ENCODE assay signal across 28 mouse cellular contexts in the genomic region with DNA sequence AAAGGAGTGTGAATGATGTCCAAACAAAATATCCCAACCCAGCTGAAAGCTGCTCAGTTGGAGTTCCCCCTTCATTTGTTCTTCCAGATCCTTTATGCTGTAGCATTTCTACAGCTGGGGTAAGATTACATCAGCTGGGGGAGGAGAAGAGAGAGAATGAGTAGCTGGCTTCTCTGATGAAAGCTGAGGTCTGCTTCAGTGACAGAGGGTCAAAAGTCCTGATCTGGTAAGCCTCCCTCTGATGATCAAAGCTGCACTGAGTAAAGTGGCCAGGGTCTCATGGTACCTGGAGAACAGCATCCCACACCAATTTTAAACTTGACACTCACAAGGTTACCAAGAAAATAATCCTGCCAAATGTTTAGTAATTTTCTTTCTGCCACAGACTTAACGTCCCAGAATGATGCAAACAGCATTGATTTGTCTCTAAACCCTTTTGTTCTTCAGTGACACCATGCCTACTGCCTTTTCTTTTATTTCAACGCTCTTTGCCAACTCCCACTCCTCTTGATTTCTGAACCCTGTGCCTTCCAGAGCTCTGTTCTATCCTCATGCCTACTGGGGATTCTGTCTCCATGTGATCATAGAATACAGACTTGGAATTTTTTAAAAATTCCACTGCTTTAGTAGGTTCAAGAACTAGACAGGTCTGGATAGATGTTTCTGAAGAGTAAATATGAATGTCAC.
DNase-seq lines count a peak whose midpoint lies in the region; ATAC-seq and TF ChIP-seq lines count a peak whose summit lies in the region.
"Had no signal": no experiment of that assay in that cellular context is flagged by ENCODE, and none has a peak within 500 bp of the region (broad histone marks: within the 10 kb centered on the region; RNA-seq: fewer than 3 reads in every experiment).

No protein-coding gene starts in this region.

- H3K4me3 ChIP-seq in kidney, embryonic 14.5 days (ENCODE audit: low read length), result no peak overlapping the region
- H3K4me3 ChIP-seq in kidney, embryonic 16.5 days (ENCODE audit: low read length), result no peak overlapping the region
- H3K4me3 ChIP-seq in left cerebral cortex, adult 2 months, result no peak overlapping the region
- H3K4me3 ChIP-seq: embryonic facial prominence, embryonic 13.5 days; embryonic facial prominence, embryonic 15.5 days; erythroblast, embryonic 14.5 days; forebrain, embryonic 10.5 days; forebrain, embryonic 12.5 days had no signal

- H3K27ac ChIP-seq in kidney, embryonic 14.5 days (ENCODE audit: low read depth, low read length), result no peak overlapping the region
- no peak overlapping the region for H3K27ac ChIP-seq in kidney, embryonic 16.5 days (ENCODE audit: low read length)
- H3K27ac ChIP-seq in left cerebral cortex, adult 2 months, result peak overlapping the region; percentile 53; the same call in 1 of the 2 replicates
- H3K27ac ChIP-seq: embryonic facial prominence, embryonic 13.5 days; embryonic facial prominence, embryonic 15.5 days; forebrain, embryonic 10.5 days; forebrain, embryonic 12.5 days had no signal

- no peaks in the 10 kb centered on the region for H3K36me3 ChIP-seq in kidney, embryonic 14.5 days (ENCODE audit: control insufficient read depth, insufficient read depth, low read length)
- H3K36me3 ChIP-seq in kidney, embryonic 16.5 days (ENCODE audit: insufficient read depth, low read length), result no peaks in the 10 kb centered on the region
- H3K36me3 ChIP-seq: embryonic facial prominence, embryonic 13.5 days; embryonic facial prominence, embryonic 15.5 days; forebrain, embryonic 10.5 days; forebrain, embryonic 12.5 days; G1E had no signal

- H3K9ac ChIP-seq in kidney, embryonic 14.5 days (ENCODE audit: low read depth, low read length), result no peak overlapping the region
- no peak overlapping the region for H3K9ac ChIP-seq in kidney, embryonic 16.5 days (replicated peaks; ENCODE audit: low read length)
- H3K9ac ChIP-seq: embryonic facial prominence, embryonic 13.5 days; embryonic facial prominence, embryonic 15.5 days; forebrain, embryonic 12.5 days had no signal

- 23% methylated on average over 2 of the region's 2 CpGs for WGBS in kidney, embryonic 14.5 days
- 28% methylated on average over 2 of the region's 2 CpGs for WGBS in kidney, embryonic 16.5 days

- H3K9me3 ChIP-seq in kidney, embryonic 14.5 days (ENCODE audit: control insufficient read depth, low read length), result no peaks in the 10 kb centered on the region
- no peaks in the 10 kb centered on the region for H3K9me3 ChIP-seq in kidney, embryonic 16.5 days (ENCODE audit: low read length)
- H3K9me3 ChIP-seq: embryonic facial prominence, embryonic 13.5 days; embryonic facial prominence, embryonic 15.5 days; forebrain, embryonic 10.5 days; forebrain, embryonic 12.5 days; G1E had no signal

- H3K27me3 ChIP-seq in kidney, embryonic 14.5 days (ENCODE audit: control insufficient read depth, insufficient read depth, low read length), result no peaks in the 10 kb centered on the region
- no peaks in the 10 kb centered on the region for H3K27me3 ChIP-seq in kidney, embryonic 16.5 days (ENCODE audit: insufficient read depth, low read length)
- H3K27me3 ChIP-seq: CH12.LX; embryonic facial prominence, embryonic 13.5 days; embryonic facial prominence, embryonic 15.5 days; forebrain, embryonic 12.5 days; Patski had no signal

- intact Hi-C loops in left cerebral cortex, adult 2 months (cut with DNase I), result no loop called here

- ATAC-seq in kidney, embryonic 14.5 days (ENCODE audit: low FRiP score, low TSS enrichment), result peak; percentile 72
- ATAC-seq in kidney, embryonic 16.5 days (ENCODE audit: low FRiP score, low TSS enrichment), result peak; percentile 71; the same call in 1 of the 2 replicates
- ATAC-seq: activated CD4-positive, CD25-positive, alpha-beta regulatory T cell, adult 4 months; CD4-positive, CD25-positive, alpha-beta regulatory T cell, adult 4 months; forebrain, embryonic 14.5 days; Patski had no signal

- no peaks in the 10 kb centered on the region for H3K4me1 ChIP-seq in kidney, embryonic 14.5 days (ENCODE audit: control insufficient read depth, insufficient read depth, low read length)
- no peaks in the 10 kb centered on the region for H3K4me1 ChIP-seq in kidney, embryonic 16.5 days (ENCODE audit: insufficient read depth, low read length)
- H3K4me1 ChIP-seq: embryonic facial prominence, embryonic 13.5 days; embryonic facial prominence, embryonic 15.5 days; forebrain, embryonic 10.5 days; forebrain, embryonic 12.5 days had no signal

- H3K4me2 ChIP-seq in kidney, embryonic 14.5 days (replicated peaks; ENCODE audit: low read depth, low read length), result no peak overlapping the region
- no peak overlapping the region for H3K4me2 ChIP-seq in kidney, embryonic 16.5 days (replicated peaks; ENCODE audit: low read depth, low read length)
- H3K4me2 ChIP-seq: embryonic facial prominence, embryonic 13.5 days; embryonic facial prominence, embryonic 15.5 days; forebrain, embryonic 12.5 days had no signal

- no peak for DNase-seq in kidney, adult 11 months
- DNase-seq in kidney, postnatal 36 days, result no peak
- no peak for DNase-seq in left cerebral cortex, adult 2 months (ENCODE audit: extremely low spot score in 1 of 2, low spot score in 2 of 2)
- no peak for DNase-seq in left cerebral cortex, adult 18-20 months (ENCODE audit: low spot score in 2 of 2)
- DNase-seq in lung, adult 18-20 months, result no peak
- DNase-seq: adrenal gland, adult 8-10 months; adrenal gland, postnatal 14 days; adrenal gland, postnatal 36 days; B cell, adult 2 months; cerebellum, adult 11-12 months; cerebellum, adult 2 months; cerebellum, adult 9-10 months; cerebellum, postnatal 10 days; cerebellum, postnatal 25 days; embryo, embryonic 11 days had no signal

- TF ChIP-seq CTCF in left cerebral cortex, adult 2 months (IDR thresholded peaks at IDR 0.05), result no peak
